Mouse (Mus musculus): ENCODE measurements around the gene Prkrip1.

GRCm38 (mm10) chr5:136169626-136170511 lies 28.9 kb downstream of the Prkrip1 start:
- TF ChIP-seq CTCF (IDR thresholded peaks at IDR 0.05; ENCODE audit: low read depth, low read length) (no peak), POLR2A (IDR thresholded peaks at IDR 0.05; ENCODE audit: insufficient read depth, low read length) (no peak), EP300 (IDR thresholded peaks at IDR 0.05; ENCODE audit: insufficient read depth, low read depth, low read length) (no peak)

All from ES-Bruce4 (cell line).